Mouse (Mus musculus) CD4-positive, CD25-positive, alpha-beta regulatory T cell, adult 2 months (primary cell): ENCODE measurements around the gene Pgc.

Experiments used
- DNase-seq: peaks from one replicate; pipeline ENCODE4 v3.0.0-alpha.2; 2012; ENCODE audit warnings: low read depth, low spot score

Pgc gene

GRCm38 (mm10) chr17:47707961-47708360, 18.7 kb upstream of the Pgc start:
- DNase-seq: no peak

- no peak for DNase-seq
Measured at GRCm38 (mm10) chr17:47708972-47709371, 17.7 kb upstream of the Pgc start.

- DNase-seq: no peak
Measured at GRCm38 (mm10) chr17:47710036-47710435, 16.6 kb upstream of the Pgc start.

- DNase-seq: no peak
Measured at GRCm38 (mm10) chr17:47711883-47712282, 14.8 kb upstream of the Pgc start.

- no peak for DNase-seq
Measured at GRCm38 (mm10) chr17:47712889-47713571, 13.6 kb upstream of the Pgc start.

GRCm38 (mm10) chr17:47715037-47715436, 11.6 kb upstream of the Pgc start:
- DNase-seq: no peak

GRCm38 (mm10) chr17:47721183-47721582, 5.5 kb upstream of the Pgc start:
- DNase-seq: no peak

- DNase-seq: no peak
Measured at GRCm38 (mm10) chr17:47730633-47731575, 4.3 kb downstream of the Pgc start.

- no peak for DNase-seq
Measured at GRCm38 (mm10) chr17:47735553-47736100, 9.0 kb downstream of the Pgc start.

GRCm38 (mm10) chr17:47736856-47737255, 10.2 kb downstream of the Pgc start, which contains the start of gene Tfeb:
Tfeb (plus strand) TSS chr17:47737030.
- DNase-seq: peak; percentile 97

- peak; percentile 76 for DNase-seq
Measured at GRCm38 (mm10) chr17:47737271-47738065, 10.8 kb downstream of the Pgc start.

GRCm38 (mm10) chr17:47738066-47738878, 11.6 kb downstream of the Pgc start:
- peak; percentile 70 for DNase-seq

GRCm38 (mm10) chr17:47738879-47739798, 12.5 kb downstream of the Pgc start:
- DNase-seq: peak; percentile 78

GRCm38 (mm10) chr17:47740186-47740585, 13.5 kb downstream of the Pgc start:
- DNase-seq: peak; percentile 57

- DNase-seq: peak; percentile 68
Measured at GRCm38 (mm10) chr17:47742991-47743734, 16.5 kb downstream of the Pgc start.

- DNase-seq: no peak
Measured at GRCm38 (mm10) chr17:47744086-47744485, 17.4 kb downstream of the Pgc start.

- DNase-seq: peak; percentile 63
Measured at GRCm38 (mm10) chr17:47744746-47745368, 18.2 kb downstream of the Pgc start.

GRCm38 (mm10) chr17:47748791-47749553, 22.3 kb downstream of the Pgc start:
- DNase-seq: no peak
